Mouse (Mus musculus): ENCODE results near the gene Esr1. TPM values are rescaled to one million over a fixed set of nuclear protein-coding genes. Genes with fewer than 3 reads are reported as not detected.

The Esr1 gene
- polyA plus RNA-seq, 1 experiment from 2014 or later = 3.3 TPM

- Histone ChIP-seq H3K4me2 (ENCODE audit: low read length) (no peak overlapping the region), H3K4me3 (replicated peaks; ENCODE audit: low read depth, low read length) (no peak overlapping the region), H3K4me1 (replicated peaks; ENCODE audit: insufficient read depth, low read length) (no peaks in the 10 kb centered on the region), H3K27ac (no peak overlapping the region), H3K36me3 (ENCODE audit: insufficient read depth, low read length) (no peaks in the 10 kb centered on the region), H3K27me3 (ENCODE audit: insufficient read depth, low read length) (no peaks in the 10 kb centered on the region), H3K9me3 (replicated peaks; ENCODE audit: low read length) (no peaks in the 10 kb centered on the region), H3K9ac (ENCODE audit: low read depth, low read length) (no peak overlapping the region)
- ATAC-seq (replicated peaks; ENCODE audit: low FRiP score, low read depth) = no peak
- peak; percentile 30 for DNase-seq (ENCODE audit: low spot score)
- TF ChIP-seq CTCF (IDR thresholded peaks at IDR 0.05; ENCODE audit: low read depth) = no peak
- 67% methylated on average over 6 of the region's 6 CpGs for WGBS
These were observed 164.8 kb downstream of the Esr1 start for GRCm38 (mm10) chr10:4776007-4776713.

GRCm38 (mm10) chr10:4776714-4777090 lies 165.3 kb downstream of the Esr1 start:
- Histone ChIP-seq H3K27me3 (ENCODE audit: insufficient read depth, low read length) (no peaks in the 10 kb centered on the region), H3K4me2 (ENCODE audit: low read length) (no peak overlapping the region), H3K4me1 (replicated peaks; ENCODE audit: insufficient read depth, low read length) (no peaks in the 10 kb centered on the region), H3K9ac (ENCODE audit: low read depth, low read length) (no peak overlapping the region), H3K9me3 (replicated peaks; ENCODE audit: low read length) (no peaks in the 10 kb centered on the region), H3K27ac (no peak overlapping the region), H3K4me3 (replicated peaks; ENCODE audit: low read depth, low read length) (no peak overlapping the region), H3K36me3 (ENCODE audit: insufficient read depth, low read length) (no peaks in the 10 kb centered on the region)
- ATAC-seq (replicated peaks; ENCODE audit: low FRiP score, low read depth) = no peak
- 66% methylated on average over 4 of the region's 4 CpGs for WGBS
- TF ChIP-seq CTCF (IDR thresholded peaks at IDR 0.05; ENCODE audit: low read depth) = no peak
- no peak for DNase-seq (ENCODE audit: low spot score)

GRCm38 (mm10) chr10:4777996-4778395 lies 166.6 kb downstream of the Esr1 start:
- Histone ChIP-seq H3K4me2 (ENCODE audit: low read length) (no peak overlapping the region), H3K4me3 (replicated peaks; ENCODE audit: low read depth, low read length) (no peak overlapping the region), H3K27ac (no peak overlapping the region), H3K9me3 (replicated peaks; ENCODE audit: low read length) (no peaks in the 10 kb centered on the region), H3K9ac (ENCODE audit: low read depth, low read length) (no peak overlapping the region), H3K4me1 (replicated peaks; ENCODE audit: insufficient read depth, low read length) (no peaks in the 10 kb centered on the region), H3K36me3 (ENCODE audit: insufficient read depth, low read length) (no peaks in the 10 kb centered on the region), H3K27me3 (ENCODE audit: insufficient read depth, low read length) (no peaks in the 10 kb centered on the region)
- no peak for ATAC-seq (replicated peaks; ENCODE audit: low FRiP score, low read depth)
- TF ChIP-seq CTCF (IDR thresholded peaks at IDR 0.05; ENCODE audit: low read depth) = no peak
- no peak for DNase-seq (ENCODE audit: low spot score)
- WGBS = 27% methylated on average over 3 of the region's 3 CpGs

GRCm38 (mm10) chr10:4780926-4781325 lies 169.5 kb downstream of the Esr1 start:
- DNase-seq (ENCODE audit: low spot score) (no peak), ATAC-seq (replicated peaks; ENCODE audit: low FRiP score, low read depth) (no peak)
- no peak overlapping the region for H3K9ac ChIP-seq (ENCODE audit: low read depth, low read length)
- H3K4me2 ChIP-seq (ENCODE audit: low read length) = no peak overlapping the region
- TF ChIP-seq CTCF (IDR thresholded peaks at IDR 0.05; ENCODE audit: low read depth) = no peak
- no peak overlapping the region for H3K4me3 ChIP-seq (replicated peaks; ENCODE audit: low read depth, low read length)
- 59% methylated on average over 6 of the region's 6 CpGs for WGBS
- no peak overlapping the region for H3K27ac ChIP-seq
- H3K27me3 ChIP-seq (ENCODE audit: insufficient read depth, low read length) = no peaks in the 10 kb centered on the region
- no peaks in the 10 kb centered on the region for H3K4me1 ChIP-seq (replicated peaks; ENCODE audit: insufficient read depth, low read length)
- H3K36me3 ChIP-seq (ENCODE audit: insufficient read depth, low read length) = no peaks in the 10 kb centered on the region
- H3K9me3 ChIP-seq (replicated peaks; ENCODE audit: low read length) = no peaks in the 10 kb centered on the region

GRCm38 (mm10) chr10:4787003-4787628 lies 175.7 kb downstream of the Esr1 start:
- 88% methylated on average over 5 of the region's 5 CpGs for WGBS
- TF ChIP-seq CTCF (IDR thresholded peaks at IDR 0.05; ENCODE audit: low read depth) = no peak
- DNase-seq (ENCODE audit: low spot score) (no peak), ATAC-seq (replicated peaks; ENCODE audit: low FRiP score, low read depth) (no peak)
- H3K4me3 ChIP-seq (replicated peaks; ENCODE audit: low read depth, low read length) = no peak overlapping the region
- H3K27ac ChIP-seq = no peak overlapping the region
- H3K36me3 ChIP-seq (ENCODE audit: insufficient read depth, low read length) = no peaks in the 10 kb centered on the region
- no peaks in the 10 kb centered on the region for H3K4me1 ChIP-seq (replicated peaks; ENCODE audit: insufficient read depth, low read length)
- H3K9ac ChIP-seq (ENCODE audit: low read depth, low read length) = no peak overlapping the region
- no peak overlapping the region for H3K4me2 ChIP-seq (ENCODE audit: low read length)
- H3K9me3 ChIP-seq (replicated peaks; ENCODE audit: low read length) = no peaks in the 10 kb centered on the region
- H3K27me3 ChIP-seq (ENCODE audit: insufficient read depth, low read length) = no peaks in the 10 kb centered on the region

- WGBS = 70% methylated on average over 3 of the region's 3 CpGs
- Histone ChIP-seq H3K4me2 (ENCODE audit: low read length) (no peak overlapping the region), H3K36me3 (ENCODE audit: insufficient read depth, low read length) (no peaks in the 10 kb centered on the region), H3K9me3 (replicated peaks; ENCODE audit: low read length) (no peaks in the 10 kb centered on the region; the same call in 1 of the 2 replicates), H3K4me1 (replicated peaks; ENCODE audit: insufficient read depth, low read length) (no peaks in the 10 kb centered on the region), H3K9ac (ENCODE audit: low read depth, low read length) (no peak overlapping the region), H3K27me3 (ENCODE audit: insufficient read depth, low read length) (no peaks in the 10 kb centered on the region), H3K27ac (no peak overlapping the region), H3K4me3 (replicated peaks; ENCODE audit: low read depth, low read length) (no peak overlapping the region)
- ATAC-seq (replicated peaks; ENCODE audit: low FRiP score, low read depth) = no peak
- DNase-seq (ENCODE audit: low spot score) = no peak
- TF ChIP-seq CTCF (IDR thresholded peaks at IDR 0.05; ENCODE audit: low read depth) = no peak
These were observed 186.9 kb downstream of the Esr1 start for GRCm38 (mm10) chr10:4798268-4798808.

Measured in kidney, postnatal 0 days (tissue).